Mouse (Mus musculus): ENCODE data around the gene Hpcal1.

DNA sequence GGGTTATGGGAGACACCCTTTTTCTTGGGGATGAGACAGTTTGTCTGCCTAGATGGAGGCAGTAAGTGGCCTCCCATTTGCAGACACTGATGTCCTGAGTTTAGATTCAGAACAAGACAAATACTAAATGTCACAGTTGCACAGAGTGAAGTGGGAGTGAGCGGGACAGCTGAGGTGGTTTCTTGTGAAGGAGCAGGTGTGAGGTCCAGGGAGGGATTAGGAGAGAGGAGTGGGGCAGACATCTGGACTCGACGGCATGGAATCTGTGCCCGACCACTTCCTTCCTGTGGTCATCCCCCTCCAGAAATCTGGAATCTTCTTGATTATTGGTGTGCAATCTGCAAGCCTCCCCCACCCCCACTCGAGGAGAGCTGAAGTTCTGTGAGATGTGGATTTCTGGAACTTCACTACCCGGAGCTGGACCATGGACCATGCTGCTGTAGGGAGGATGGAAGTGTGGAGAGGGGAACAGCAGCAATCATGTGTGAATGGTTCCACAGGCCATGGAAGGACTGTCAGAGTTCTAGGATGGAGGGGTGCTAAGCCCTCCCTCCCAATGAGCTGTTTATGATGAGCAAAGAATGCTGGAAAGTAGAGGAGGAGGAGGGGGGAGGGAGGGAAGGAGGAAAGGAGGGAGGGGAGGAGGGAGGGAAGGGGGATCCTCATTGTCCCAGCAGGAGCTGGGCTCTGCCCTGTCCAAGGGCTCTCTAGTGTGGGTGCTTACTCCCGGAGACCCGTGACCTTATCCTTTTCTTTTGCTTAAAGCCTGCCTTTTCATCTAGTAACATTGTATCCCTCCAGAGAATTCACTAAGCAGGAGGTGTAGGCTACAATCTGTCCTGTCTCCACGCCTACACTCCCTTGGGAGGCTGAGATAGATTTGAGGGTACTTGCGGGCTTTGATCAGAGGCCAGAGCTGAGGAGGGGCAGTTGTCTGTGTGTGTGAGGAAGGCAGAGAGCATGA lies 56.8 kb downstream of the Hpcal1 start:
- TF ChIP-seq EP300 (IDR thresholded peaks at IDR 0.05) (no peak), CTCF (IDR thresholded peaks at IDR 0.05) (no peak)

Measured in lung, postnatal 0 days (tissue).